Comparison of ENCODE assay signal across 21 mouse cellular contexts in the genomic region with DNA sequence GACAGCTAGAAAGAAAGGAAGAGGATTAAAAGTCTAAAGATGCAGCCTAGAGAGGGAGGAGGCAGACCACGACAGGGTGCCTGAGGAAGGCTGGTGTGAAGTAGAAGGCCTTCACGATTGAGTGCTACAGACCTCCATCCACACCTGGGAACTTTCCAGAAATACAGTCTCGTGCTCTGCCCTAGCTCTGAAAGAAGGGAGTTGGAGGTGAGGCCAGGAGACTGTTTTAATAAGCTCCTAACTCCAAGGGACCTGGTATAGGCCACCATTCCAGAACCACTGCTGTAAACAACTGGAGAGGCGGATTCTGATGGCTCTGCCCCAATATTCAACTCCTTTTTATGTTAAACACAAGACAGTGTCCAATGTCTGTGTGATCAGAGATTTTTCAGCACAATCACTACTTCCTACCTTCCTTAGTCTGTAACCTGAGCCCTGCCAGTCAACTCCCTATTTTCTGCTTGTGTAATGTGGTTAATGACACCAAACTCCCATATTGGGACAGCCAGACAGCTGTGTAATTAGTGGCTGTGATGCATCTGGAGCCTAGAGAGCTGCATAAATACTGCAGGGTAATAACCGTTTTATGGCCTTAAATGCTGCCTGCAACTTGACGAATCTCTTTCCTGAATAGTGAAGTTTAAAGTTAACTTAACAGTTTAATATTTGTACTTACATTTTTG.
DNase-seq lines count a peak whose midpoint lies in the region; ATAC-seq and TF ChIP-seq lines count a peak whose summit lies in the region.
"Had no signal": no experiment of that assay in that cellular context is flagged by ENCODE, and none has a peak within 500 bp of the region (broad histone marks: within the 10 kb centered on the region; RNA-seq: fewer than 3 reads in every experiment).

No protein-coding gene starts in this region.

- no peak overlapping the region for H3K9ac ChIP-seq in neural tube, embryonic 13.5 days
- no peak overlapping the region for H3K9ac ChIP-seq in stomach, postnatal 0 days (ENCODE audit: low read length)
- H3K9ac ChIP-seq: heart, embryonic 15.5 days; liver, postnatal 0 days; midbrain, embryonic 15.5 days had no signal

- no peak for TF ChIP-seq CTCF in cerebellum, adult 2 months (IDR thresholded peaks at IDR 0.05; ENCODE audit: borderline replicate concordance, insufficient read depth, low read depth, low read length)
- no peak for TF ChIP-seq CTCF in stomach, postnatal 0 days (IDR thresholded peaks at IDR 0.05; ENCODE audit: low read depth)

- TF ChIP-seq EP300 in stomach, postnatal 0 days (optimal IDR thresholded peaks at IDR 0.05): no peak

- no peak for TF ChIP-seq POLR2A in cerebellum, adult 2 months (IDR thresholded peaks at IDR 0.05; ENCODE audit: borderline replicate concordance, insufficient read depth, low read length)

- peak overlapping the region; percentile 69 for H3K27ac ChIP-seq in cerebellum, adult 2 months (ENCODE audit: insufficient read depth, low read length)
- peak overlapping the region; percentile 23; the same call in 1 of the 2 replicates for H3K27ac ChIP-seq in neural tube, embryonic 13.5 days (replicated peaks)
- peak overlapping the region; percentile 54; the same call in 1 of the 2 replicates for H3K27ac ChIP-seq in limb, embryonic 10.5 days
- H3K27ac ChIP-seq in stomach, postnatal 0 days (replicated peaks): peak overlapping the region; percentile 63
- H3K27ac ChIP-seq: heart, adult 2 months; heart, embryonic 15.5 days; midbrain, embryonic 15.5 days had no signal

- H3K27me3 ChIP-seq in cerebellum, adult 2 months (ENCODE audit: control insufficient read depth, insufficient read depth, low read length): no peaks in the 10 kb centered on the region
- no peaks in the 10 kb centered on the region for H3K27me3 ChIP-seq in neural tube, embryonic 13.5 days
- H3K27me3 ChIP-seq in limb, embryonic 10.5 days (ENCODE audit: low read depth, poor library complexity, severe bottlenecking): no peaks in the 10 kb centered on the region
- no peaks in the 10 kb centered on the region for H3K27me3 ChIP-seq in stomach, postnatal 0 days (ENCODE audit: control insufficient read depth, insufficient read depth, low read length)
- H3K27me3 ChIP-seq: CH12.LX; heart, embryonic 15.5 days; midbrain, embryonic 15.5 days had no signal

- no peak for DNase-seq in cerebellum, adult 2 months
- DNase-seq in cerebellum, adult 18-20 months: no peak
- DNase-seq in neural tube, embryonic 10.5 days (ENCODE audit: extremely low spot score, low spot score): no peak
- no peak for DNase-seq in limb, embryonic 10.5 days (ENCODE audit: low spot score)
- no peak for DNase-seq in stomach, postnatal 0 days (ENCODE audit: low spot score)
- DNase-seq in gastrocnemius, adult 18-20 months (ENCODE audit: low spot score): no peak
- DNase-seq: cerebellum, adult 8-10 months; heart, adult 2 months; heart, postnatal 4 days; kidney, postnatal 10 days; liver, postnatal 0 days; lung, postnatal 10 days; right cerebral cortex, postnatal 4 days had no signal

- 51% methylated on average over 6 of the region's 6 CpGs for WGBS in cerebellum, adult 2 months
- WGBS in neural tube, embryonic 13.5 days: 49% methylated on average over 6 of the region's 6 CpGs
- WGBS in limb, embryonic 10.5 days: 39% methylated on average over 6 of the region's 6 CpGs
- 62% methylated on average over 6 of the region's 6 CpGs for WGBS in stomach, postnatal 0 days

- peak; percentile 61; the same call in 1 of the 2 replicates for ATAC-seq in neural tube, embryonic 13.5 days (ENCODE audit: low read depth)
- ATAC-seq in stomach, postnatal 0 days (ENCODE audit: low FRiP score, low TSS enrichment): no peak
- no peak for ATAC-seq in activated CD4-positive, CD25-positive, alpha-beta regulatory T cell, adult 4 months
- ATAC-seq: forebrain, embryonic 16.5 days; hindbrain, embryonic 16.5 days; liver, postnatal 0 days; midbrain, embryonic 15.5 days had no signal

- no peaks in the 10 kb centered on the region for H3K36me3 ChIP-seq in neural tube, embryonic 13.5 days
- H3K36me3 ChIP-seq in limb, embryonic 10.5 days: no peaks in the 10 kb centered on the region
- no peaks in the 10 kb centered on the region for H3K36me3 ChIP-seq in stomach, postnatal 0 days (ENCODE audit: control insufficient read depth, insufficient read depth, low read length)
- H3K36me3 ChIP-seq: heart, embryonic 15.5 days; midbrain, embryonic 15.5 days had no signal

- H3K9me3 ChIP-seq in neural tube, embryonic 13.5 days: no peaks in the 10 kb centered on the region
- H3K9me3 ChIP-seq in limb, embryonic 10.5 days (replicated peaks): no peaks in the 10 kb centered on the region
- H3K9me3 ChIP-seq in stomach, postnatal 0 days (ENCODE audit: control insufficient read depth, low read length): no peaks in the 10 kb centered on the region
- H3K9me3 ChIP-seq: heart, embryonic 15.5 days; midbrain, embryonic 15.5 days had no signal

- H3K4me1 ChIP-seq in cerebellum, adult 2 months (ENCODE audit: control insufficient read depth, insufficient read depth, low read length): peaks cover 44% of the 10 kb centered on the region
- H3K4me1 ChIP-seq in neural tube, embryonic 13.5 days (replicated peaks): peaks cover 34% of the 10 kb centered on the region
- H3K4me1 ChIP-seq in limb, embryonic 10.5 days: peaks cover 49% of the 10 kb centered on the region
- 0 out of 2 replicates have a peak, but pooled peaks cover 7% of the 10 kb centered on the region for H3K4me1 ChIP-seq in stomach, postnatal 0 days (replicated peaks; ENCODE audit: control insufficient read depth, insufficient read depth)
- H3K4me1 ChIP-seq: heart, embryonic 15.5 days; midbrain, embryonic 15.5 days had no signal

- H3K4me2 ChIP-seq in neural tube, embryonic 13.5 days: no peak overlapping the region
- no peak overlapping the region for H3K4me2 ChIP-seq in stomach, postnatal 0 days (replicated peaks; ENCODE audit: low read depth)
- H3K4me2 ChIP-seq: heart, embryonic 15.5 days; midbrain, embryonic 15.5 days had no signal

- H3K4me3 ChIP-seq in cerebellum, adult 2 months (replicated peaks; ENCODE audit: insufficient read depth, low read depth, low read length): no peak overlapping the region
- H3K4me3 ChIP-seq in neural tube, embryonic 13.5 days: no peak overlapping the region
- no peak overlapping the region for H3K4me3 ChIP-seq in limb, embryonic 10.5 days
- no peak overlapping the region for H3K4me3 ChIP-seq in stomach, postnatal 0 days (ENCODE audit: low read depth, low read length)
- H3K4me3 ChIP-seq: erythroblast, embryonic 14.5 days; heart, adult 2 months; heart, embryonic 15.5 days; midbrain, embryonic 15.5 days had no signal
